Mouse (Mus musculus): Measurements from ENCODE around the gene Crk.

DNA sequence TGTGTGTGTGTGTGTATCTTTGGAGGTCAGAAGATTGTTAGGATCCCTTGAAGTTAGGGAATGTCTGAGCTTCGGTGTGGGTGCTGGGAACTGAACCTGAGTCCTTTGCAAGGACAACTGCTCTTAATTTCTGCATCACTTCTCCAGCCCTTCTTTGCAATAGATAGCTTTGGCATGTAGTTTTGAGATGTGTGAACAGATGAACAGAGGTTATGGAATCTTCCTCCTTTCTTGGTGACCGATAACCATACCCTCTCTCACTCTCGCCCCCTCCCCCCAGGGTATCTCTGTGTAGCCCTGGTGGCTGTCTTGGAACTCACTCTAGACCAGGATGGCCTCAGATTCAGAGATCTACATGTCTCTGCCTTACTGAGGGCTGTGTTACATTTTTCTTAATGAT is 65.7 kb downstream of the Crk start:
- no peak for TF ChIP-seq CTCF (IDR thresholded peaks at IDR 0.05; ENCODE audit: low read depth)
- TF ChIP-seq EP300 (IDR thresholded peaks at IDR 0.05; ENCODE audit: low read depth) = no peak

Data from liver, postnatal 0 days (tissue).